Mouse (Mus musculus) heart, postnatal 36 days (tissue): ENCODE measurements around the gene Snrpd2. TPM values are rescaled to one million over a fixed set of nuclear protein-coding genes. Genes with fewer than 3 reads are reported as not detected.

Experiments
- DNase-seq, 2 experiments: peaks; one replicate each; pipeline ENCODE4 v3.0.0; 2021 to 2022
- intact Hi-C: fragments of 180-260 bp; cut with DNase I; formaldehyde crosslinking; loops from one replicate; pipeline ENCODE4 v1.15.1; 2025
- microRNA-seq, 2 experiments: library from miRNA; unstranded; fragments of <30 nt; microRNA quantifications; one replicate each; pipeline ENCODE4 v1.2.0; 2021; ENCODE audit warnings: borderline number of aligned reads in 2 of 2
- total RNA-seq, 2 experiments: library from RNA; stranded (reverse); gene quantifications; 2 replicates each; pipeline ENCODE4 v1.2.3; 2021

Snrpd2 gene
- total RNA-seq, 2 experiments from 2014 or later = 66.8 to 67.0 TPM

DNA sequence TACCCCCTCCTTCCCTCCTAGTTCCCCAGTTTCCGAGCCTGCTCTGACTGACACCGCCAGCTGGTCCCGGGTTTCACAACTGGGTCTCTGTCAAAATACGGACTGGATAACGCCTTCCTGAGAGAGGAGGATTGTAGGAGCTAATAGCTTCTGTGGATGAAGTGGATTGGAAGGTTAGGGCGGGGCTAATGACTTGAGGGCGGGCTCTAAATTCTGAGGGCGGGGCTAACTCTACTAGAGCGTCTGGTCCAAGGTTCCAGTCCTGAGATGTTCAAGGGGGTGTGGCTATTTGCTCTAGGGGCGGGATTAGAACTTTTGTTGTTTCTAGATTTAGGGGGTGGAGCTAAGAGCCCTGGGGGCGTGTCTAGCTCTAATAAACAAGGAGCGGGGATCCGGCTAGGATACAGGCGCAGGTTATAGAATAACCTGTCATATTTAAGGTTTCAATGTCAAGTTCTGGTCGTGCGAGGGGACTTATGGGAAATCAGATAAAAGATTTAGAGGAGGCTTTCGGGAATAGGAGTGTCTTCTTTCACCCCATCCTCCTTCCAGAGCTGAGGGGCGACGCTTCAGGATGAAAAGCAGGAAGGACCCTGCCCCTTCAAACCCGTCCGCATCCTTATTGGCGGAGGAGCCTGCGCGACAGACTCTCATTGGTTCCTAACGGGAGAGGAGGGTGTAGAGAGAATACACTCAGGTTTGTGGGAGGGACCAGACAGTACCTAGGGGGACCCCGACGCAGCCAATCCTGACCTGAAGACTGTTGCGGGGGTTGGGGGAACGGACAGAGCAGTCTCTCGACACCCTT, 26.4 kb downstream of the Snrpd2 start, which contains the start of gene Eml2:
Gene Eml2 (plus strand): TSS at position 714 of the 808 bp plus-strand sequence.
- no peak for DNase-seq

DNA sequence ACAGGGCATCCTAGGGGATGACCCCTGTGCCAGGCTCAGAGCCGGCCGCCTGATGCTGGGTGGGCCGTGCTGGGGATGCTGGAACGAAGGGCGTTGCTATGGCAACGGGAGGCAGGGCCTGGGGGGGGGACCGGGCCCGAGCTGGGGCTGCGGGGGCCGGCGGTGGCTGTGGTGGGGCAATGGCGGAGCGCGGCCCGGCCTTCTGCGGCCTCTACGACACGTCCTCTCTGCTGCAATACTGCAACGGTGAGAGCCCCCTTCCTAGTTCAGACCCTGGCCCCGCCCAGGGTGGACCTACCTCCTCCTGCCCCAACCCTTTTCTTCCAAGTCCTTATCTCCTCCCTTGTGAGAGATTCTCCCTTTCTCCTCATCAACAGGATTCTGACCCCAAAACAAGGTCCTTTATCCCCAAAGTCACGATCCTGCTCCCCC, 27.0 kb downstream of the Snrpd2 start:
- no peak for DNase-seq
- intact Hi-C loops = loop anchor here (5.0 kb wide), 3 partner anchors 106 to 166 kb away; partner anchors contain the start of genes Ercc1, Ppm1n and Rtn2

More for the DNA sequence above, 26.4 kb downstream of the Snrpd2 start, which contains the start of gene Eml2:
- intact Hi-C loops = loop anchor here (5.0 kb wide), 3 partner anchors 106 to 166 kb away; partner anchors contain the start of genes Ercc1, Ppm1n and Rtn2

DNA sequence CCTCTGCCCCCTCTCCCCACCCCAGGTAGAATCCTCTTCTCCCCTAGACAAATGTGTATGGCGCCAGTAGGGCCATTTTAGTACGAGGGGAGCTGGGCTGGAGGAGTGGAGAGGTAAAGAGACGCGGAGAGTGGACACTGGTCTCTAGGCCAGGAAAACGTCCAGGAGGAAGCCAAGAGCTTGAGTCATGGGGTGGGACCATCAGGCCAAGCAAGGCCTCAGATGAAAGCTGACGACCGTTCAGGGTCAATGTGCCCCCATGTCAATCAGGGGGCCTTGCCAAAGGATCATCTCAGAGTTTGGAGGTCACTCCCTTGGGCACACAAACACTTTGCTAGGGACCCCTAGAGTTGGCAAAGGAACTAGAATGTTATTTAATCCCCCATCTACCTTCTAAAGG, 27.7 kb downstream of the Snrpd2 start:
- no peak for DNase-seq
- intact Hi-C loops = loop anchor here (5.0 kb wide), 3 partner anchors 105 to 165 kb away; partner anchors contain the start of genes Ercc1, Ppm1n and Rtn2

DNA sequence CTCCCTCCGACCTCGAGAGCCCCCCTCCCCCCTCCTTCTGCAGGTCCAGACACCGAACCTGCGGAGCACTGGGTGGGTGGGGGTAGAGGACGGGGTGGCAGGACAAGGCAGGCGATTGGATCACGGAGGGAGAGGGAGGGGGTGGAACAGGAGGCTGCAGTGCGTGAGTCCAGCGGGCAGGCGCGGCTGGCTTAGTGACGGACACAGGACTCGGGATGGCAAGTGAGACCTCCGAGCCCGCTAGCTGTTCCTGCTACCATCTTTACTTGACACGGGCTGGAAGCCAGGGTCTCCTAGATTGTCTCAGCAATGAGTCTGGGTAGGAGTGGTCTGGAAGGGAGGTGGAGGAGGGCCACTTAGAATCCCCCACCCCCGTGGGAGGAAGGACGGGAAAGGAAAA, 28.5 kb downstream of the Snrpd2 start:
- no peak for DNase-seq
- intact Hi-C loops = loop anchor here (1.0 to 5.0 kb wide), 5 partner anchors 19 to 164 kb away; partner anchors contain the start of genes Ercc1, Ppm1n and Rtn2

DNA sequence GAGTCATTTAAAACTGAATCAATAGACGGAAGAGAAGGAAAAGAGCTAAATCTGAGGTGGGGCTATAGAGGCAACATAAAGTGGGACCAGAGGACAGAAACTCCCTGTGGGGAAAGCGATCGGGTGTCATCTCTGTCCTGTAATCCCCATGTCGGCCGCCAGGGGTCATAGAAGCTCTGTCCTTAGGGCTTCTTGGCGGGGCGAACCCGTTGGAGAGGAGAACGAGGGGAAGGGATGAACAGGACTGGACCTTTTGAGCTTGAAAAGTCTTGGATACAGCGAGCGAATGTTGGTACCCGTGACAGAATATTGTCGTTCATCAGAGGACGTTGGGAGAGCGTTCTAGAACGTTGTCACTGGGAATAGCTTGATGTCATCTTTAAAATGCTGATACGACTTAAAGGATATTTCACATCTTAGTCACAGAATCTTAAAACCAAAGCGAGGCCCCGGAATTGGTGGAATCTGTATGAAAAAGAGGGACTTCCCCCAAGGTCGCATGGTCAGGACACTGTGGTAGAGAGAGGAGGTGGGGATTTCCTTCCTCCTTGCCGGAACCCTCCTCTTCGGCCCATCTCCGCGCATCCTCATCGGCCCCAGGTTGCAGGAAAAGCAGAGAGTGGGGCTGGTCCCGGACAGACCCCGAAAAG, 29.0 kb downstream of the Snrpd2 start:
- intact Hi-C loops = loop anchor here (1.0 to 5.0 kb wide), 5 partner anchors 18 to 164 kb away; partner anchors contain the start of genes Ercc1, Ppm1n and Rtn2
- peak; percentile 81 to 86 for DNase-seq

DNA sequence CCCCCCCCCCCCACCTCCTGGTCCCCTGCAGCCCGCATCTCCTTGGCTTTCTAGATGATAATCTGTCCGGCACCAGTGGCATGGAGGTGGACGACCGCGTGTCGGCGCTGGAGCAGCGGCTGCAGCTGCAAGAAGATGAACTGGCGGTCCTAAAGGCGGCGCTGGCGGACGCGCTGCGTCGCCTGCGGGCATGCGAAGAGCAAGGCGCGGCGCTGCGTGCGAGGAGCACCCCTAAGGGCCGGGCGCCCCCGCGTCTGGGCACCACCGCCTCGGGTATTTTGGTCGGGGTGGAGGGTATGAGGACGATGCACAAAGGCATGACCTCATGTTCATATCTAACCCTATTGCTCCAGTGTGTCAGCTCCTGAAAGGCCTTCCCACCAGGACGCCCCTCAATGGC, 29.7 kb downstream of the Snrpd2 start:
- intact Hi-C loops = loop anchor here (2.0 to 5.0 kb wide), 4 partner anchors 18 to 163 kb away; partner anchors contain the start of genes Ercc1, Ppm1n and Rtn2
- DNase-seq = peak; percentile 53 to 66

DNA sequence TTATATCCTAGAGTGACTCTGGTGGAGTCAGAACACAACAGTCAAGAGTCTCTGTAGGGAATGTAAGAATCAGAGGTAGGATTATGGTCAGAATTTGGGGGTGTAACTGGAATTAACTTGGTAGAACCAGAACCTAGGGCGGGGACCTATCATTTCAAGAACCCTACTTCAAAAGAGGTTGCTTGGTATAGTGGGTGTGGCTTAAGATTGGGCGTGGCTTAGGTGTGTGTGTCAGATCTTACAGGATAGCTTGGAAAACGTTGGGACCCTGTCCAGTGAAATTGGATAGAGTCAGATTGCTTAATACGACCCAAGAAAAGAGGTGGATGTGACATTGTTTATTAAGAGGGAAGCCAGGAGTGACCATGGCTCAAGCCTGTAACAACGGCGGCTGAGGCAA, 30.4 kb downstream of the Snrpd2 start:
- intact Hi-C loops = loop anchor here (2.0 to 5.0 kb wide), 4 partner anchors 17 to 162 kb away; partner anchors contain the start of genes Ercc1, Ppm1n and Rtn2
- DNase-seq = no peak

DNA sequence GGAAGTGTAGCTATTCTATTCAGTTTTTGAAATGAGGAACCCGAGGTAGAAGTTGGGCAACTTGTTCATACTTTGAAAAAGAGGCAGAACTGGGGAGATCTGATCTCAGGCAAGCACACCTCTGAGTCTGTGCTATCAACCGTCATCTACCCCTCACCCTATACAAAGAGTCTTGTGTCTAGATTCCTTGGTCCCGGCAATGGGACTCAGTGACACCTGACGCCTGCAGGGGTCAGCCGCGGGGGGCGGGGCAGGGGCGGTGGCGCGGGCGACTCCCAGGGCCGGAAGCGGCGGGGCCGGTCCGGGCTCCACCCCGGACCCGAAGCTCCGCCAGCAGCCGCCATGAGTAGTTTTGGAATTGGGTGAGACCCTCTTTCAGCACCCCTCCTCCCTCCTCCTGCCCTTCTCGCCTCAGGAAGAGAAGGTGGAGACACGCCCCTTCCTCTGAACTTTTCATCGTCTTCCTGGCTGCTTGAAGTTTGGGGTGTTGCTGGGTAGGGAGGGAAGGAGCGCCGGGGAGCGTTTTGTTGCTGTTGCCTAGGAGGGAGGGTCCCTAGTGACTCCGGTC, 31.4 kb downstream of the Snrpd2 start:
- intact Hi-C loops = no loop called here
- peak; percentile 40 to 49 for DNase-seq

DNA sequence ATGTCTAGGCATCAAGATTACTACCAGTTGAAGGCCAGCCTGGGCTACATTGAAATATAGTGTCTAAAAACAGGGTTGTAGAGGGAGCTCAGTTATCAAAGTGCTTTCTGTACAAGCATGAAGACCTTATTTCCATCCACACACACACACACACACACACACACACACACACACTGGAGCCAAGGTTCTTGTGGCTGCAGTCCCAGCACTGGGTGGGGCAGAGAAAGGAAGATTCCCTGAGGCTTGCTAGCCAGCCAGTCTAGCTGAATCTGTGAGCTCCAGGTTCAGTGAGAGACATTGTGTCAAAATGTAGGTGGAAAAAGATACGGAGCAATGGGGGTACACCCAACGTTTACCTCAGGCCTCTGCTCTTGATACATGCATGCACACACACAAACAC, 34.7 kb downstream of the Snrpd2 start:
- intact Hi-C loops = no loop called here
- DNase-seq = no peak

DNA sequence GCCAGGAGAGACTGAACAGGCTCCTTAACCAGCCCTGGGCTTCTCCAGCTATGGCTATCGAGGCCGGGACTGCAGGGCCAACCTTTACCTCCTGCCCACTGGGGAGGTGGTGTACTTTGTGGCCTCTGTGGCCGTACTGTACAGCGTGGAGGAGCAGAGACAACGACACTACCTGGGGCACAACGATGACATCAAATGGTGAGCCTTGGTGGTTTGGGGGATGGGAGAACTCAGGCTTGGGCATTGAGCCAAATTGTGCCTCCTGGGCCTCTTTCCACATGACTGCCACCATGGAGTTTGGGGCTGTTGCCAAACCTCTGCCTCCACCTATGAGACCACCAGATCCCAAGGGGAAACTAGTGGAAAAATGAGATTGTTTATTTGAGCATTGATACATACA, 35.2 kb downstream of the Snrpd2 start:
- no peak for DNase-seq
- intact Hi-C loops = no loop called here

DNA sequence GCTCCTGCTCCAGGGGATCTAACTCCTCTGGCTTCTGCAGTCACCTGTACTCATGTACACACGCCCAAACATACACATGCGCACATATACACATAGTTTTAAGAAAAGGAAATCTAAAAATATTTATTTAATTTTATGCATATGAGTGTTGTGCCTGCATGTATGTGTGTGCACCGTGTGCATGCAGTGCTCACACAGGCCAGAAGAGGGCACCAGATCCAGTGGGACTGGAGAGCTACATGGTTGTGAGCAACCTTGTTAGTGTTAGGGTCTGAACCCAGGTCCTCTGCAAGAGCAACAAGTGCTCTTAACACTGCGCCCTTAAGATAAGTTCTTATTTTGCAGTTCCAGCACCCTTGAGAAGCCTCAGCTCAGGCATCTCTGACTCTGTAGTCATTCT, 45.2 kb downstream of the Snrpd2 start:
- intact Hi-C loops = no loop called here
- no peak for DNase-seq

DNA sequence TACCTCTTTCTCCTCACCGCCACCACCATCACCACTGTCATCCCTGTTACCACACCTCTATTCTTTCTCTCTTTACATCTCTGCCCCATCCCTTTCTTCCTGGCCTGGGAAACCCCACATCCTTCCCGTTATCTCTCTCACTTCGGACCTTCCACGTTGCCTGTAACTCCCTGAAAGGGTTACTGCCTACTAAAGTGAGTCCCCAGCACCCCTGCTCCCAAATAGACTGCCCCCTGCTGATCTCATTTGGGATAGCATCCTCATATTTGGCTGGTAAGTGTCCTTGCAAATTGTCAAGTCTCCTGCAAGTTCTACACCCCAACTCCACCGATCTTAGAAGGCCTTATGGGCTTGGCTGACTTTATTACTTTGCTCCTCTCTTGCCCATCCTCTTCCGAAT, 47.2 kb downstream of the Snrpd2 start:
- intact Hi-C loops = loop anchor here (2.0 kb wide), 1 partner anchor 18 kb away; no protein-coding TSS in a partner anchor
- DNase-seq = no peak

DNA sequence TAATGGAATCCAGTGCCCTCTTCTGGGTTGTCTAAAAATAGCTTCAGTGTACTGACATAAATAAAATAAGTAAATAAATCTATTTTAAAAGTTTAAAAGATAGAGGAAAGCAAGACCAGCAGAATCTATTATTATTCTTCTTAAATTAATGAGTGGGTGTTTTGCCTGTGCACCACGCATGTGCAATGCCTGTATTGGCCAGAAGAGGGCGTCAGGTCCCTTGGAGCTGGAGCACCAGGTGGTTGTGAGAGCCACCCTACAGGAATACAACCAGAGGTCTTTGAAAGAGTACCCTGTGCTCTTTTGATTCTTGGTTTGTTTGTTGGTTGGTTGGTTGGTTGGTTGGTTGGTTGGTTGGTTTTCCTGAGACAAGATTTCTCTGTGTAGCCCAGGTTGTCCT, 48.5 kb downstream of the Snrpd2 start:
- intact Hi-C loops = loop anchor here (2.0 kb wide), 1 partner anchor 19 kb away; no protein-coding TSS in a partner anchor
- peak in 1 of 2 experiments; percentile 50 for DNase-seq

DNA sequence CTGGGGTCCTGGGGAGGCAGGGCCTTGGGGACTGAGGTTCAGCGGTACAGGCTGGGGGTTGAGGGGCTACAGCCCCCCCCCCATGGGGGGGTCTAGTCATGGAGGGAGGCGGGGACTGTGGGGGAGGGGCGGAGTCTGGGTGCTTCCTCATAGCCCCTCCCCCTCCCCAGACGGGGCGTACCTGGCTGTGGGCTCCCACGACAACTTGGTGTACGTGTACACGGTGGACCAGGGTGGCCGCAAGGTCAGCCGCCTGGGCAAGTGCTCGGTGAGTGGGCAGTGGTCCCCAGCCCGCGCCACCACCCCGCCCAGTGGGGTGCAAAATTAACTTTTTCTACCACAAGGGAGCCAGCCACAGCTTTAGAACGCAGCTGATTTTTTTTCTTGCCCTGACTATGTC, 52.1 kb downstream of the Snrpd2 start:
- DNase-seq = no peak
- intact Hi-C loops = no loop called here

DNA sequence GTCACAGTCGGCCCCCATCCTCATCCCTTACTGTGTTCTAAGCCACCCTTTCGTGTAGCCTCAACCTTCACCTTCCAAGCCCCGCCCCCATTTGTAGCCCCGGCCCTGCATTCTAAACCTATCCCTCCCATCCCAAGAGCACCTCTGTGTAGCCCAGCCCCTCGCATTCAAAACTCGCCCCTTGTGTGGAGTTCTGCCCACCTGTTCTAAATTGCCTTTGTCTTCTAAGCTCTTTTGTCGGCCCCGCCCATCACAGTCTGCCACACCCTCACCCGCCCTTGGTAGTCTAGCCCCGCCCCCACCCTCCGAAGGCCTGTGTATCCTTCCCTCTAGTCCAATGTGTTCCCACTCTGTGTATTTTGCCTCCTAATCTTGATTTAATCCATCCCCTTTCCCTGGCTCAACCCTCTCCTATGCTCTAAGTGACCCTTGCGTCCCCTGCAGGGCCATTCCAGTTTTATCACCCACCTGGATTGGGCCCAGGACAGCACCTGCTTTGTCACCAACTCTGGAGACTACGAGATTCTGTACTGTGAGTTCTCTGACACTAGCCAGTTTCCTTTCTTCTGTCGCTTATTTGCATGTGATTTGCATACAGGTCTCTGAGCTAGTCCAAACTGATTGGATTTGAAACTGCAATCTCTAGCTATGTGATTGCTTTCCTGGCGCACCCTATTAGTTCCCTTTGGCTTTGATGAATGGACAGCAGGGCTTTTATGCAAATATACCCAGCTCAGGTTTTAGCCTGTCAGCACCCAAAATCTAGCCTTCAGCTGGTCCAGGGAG, 52.7 kb downstream of the Snrpd2 start:
- DNase-seq = no peak
- intact Hi-C loops = no loop called here

Small RNA genes within 50 kb of the gene (microRNA-seq; reads per million reads assigned to microRNA genes)
- gene Mir330 = 257 to 303 reads per million in 2 experiments

Other genes starting within 250 kb of the Snrpd2 start
- gene Ccdc61, start 239.3 kb upstream of the Snrpd2 start, total RNA-seq = 10 to 100 TPM in 1 of 2 experiments, 1 to 10 TPM in 1; 7.7 to 11.0 TPM
- gene Nova2, start 223.8 kb upstream of the Snrpd2 start, total RNA-seq = 1 to 10 TPM; 4.8 to 7.7 TPM
- not detected for gene Nanos2, start 162.3 kb upstream of the Snrpd2 start, total RNA-seq
- gene Mypop, start 158.5 kb upstream of the Snrpd2 start, total RNA-seq = 1 to 10 TPM; 3.4 to 4.3 TPM
- 10 to 100 TPM; 19.6 to 23.0 TPM for gene Irf2bp1, start 145.7 kb upstream of the Snrpd2 start, total RNA-seq
- not detected for gene Foxa3, start 126.2 kb upstream of the Snrpd2 start, total RNA-seq
- 10 to 100 TPM; 85.2 to 86.8 TPM for gene Sympk, start 125.3 kb upstream of the Snrpd2 start, total RNA-seq
- gene Rsph6a, start 95.0 kb upstream of the Snrpd2 start, total RNA-seq = not detected
- 10 to 100 TPM; 48.8 to 52.4 TPM for gene Dmwd, start 73.5 kb upstream of the Snrpd2 start, total RNA-seq
- 100 to 1,000 TPM; 512 to 563 TPM for gene Dmpk, start 65.9 kb upstream of the Snrpd2 start, total RNA-seq
- 10 to 100 TPM in 1 of 2 experiments, 1 to 10 TPM in 1; 7.2 to 10.2 TPM for gene Six5, start 55.1 kb upstream of the Snrpd2 start, total RNA-seq
- gene Gm4969, start 31.4 kb upstream of the Snrpd2 start, total RNA-seq = not detected
- 1 to 10 TPM; 4.6 to 5.3 TPM for gene Fbxo46, start 29.9 kb upstream of the Snrpd2 start, total RNA-seq
- gene Qpctl, start 431 bp upstream of the Snrpd2 start, total RNA-seq = 1 to 10 TPM; 3.8 to 4.8 TPM
- gene Gipr, start 16.4 kb downstream of the Snrpd2 start, total RNA-seq = under 1 TPM in 1 of 2 experiments, not detected in 1; 0.14 TPM
- gene Eml2, start 26.7 kb downstream of the Snrpd2 start, total RNA-seq = 10 to 100 TPM; 34.3 to 44.4 TPM
- gene Gpr4, start 62.8 kb downstream of the Snrpd2 start, total RNA-seq = 10 to 100 TPM in 1 of 2 experiments, 1 to 10 TPM in 1; 7.9 to 10.6 TPM
- 10 to 100 TPM; 53.9 to 62.9 TPM for gene Opa3, start 78.6 kb downstream of the Snrpd2 start, total RNA-seq
- gene Vasp, start 122.1 kb downstream of the Snrpd2 start, total RNA-seq = 10 to 100 TPM; 32.6 to 36.1 TPM
- gene Ppm1n, start 130.3 kb downstream of the Snrpd2 start, total RNA-seq = not detected
- gene Rtn2, start 132.9 kb downstream of the Snrpd2 start, total RNA-seq = 100 to 1,000 TPM; 137 to 148 TPM
- gene Fosb, start 160.3 kb downstream of the Snrpd2 start, total RNA-seq = under 1 TPM; 0.14 to 0.86 TPM
- 10 to 100 TPM; 43.4 to 48.0 TPM for gene Ercc1, start 195.1 kb downstream of the Snrpd2 start, total RNA-seq
- gene Cd3eap, start 209.8 kb downstream of the Snrpd2 start, total RNA-seq = 10 to 100 TPM; 10.4 to 11.2 TPM
- 10 to 100 TPM; 35.8 to 44.2 TPM for gene Ppp1r13l, start 210.0 kb downstream of the Snrpd2 start, total RNA-seq
- gene Ercc2, start 232.3 kb downstream of the Snrpd2 start, total RNA-seq = 10 to 100 TPM; 11.8 to 12.0 TPM